Mouse (Mus musculus) brain, embryonic 14.5 days (tissue): Measurements from ENCODE around the gene Smarcal1.

ENCODE experiments used
- CTCF ChIP-seq: fragments of 200-500 bp; IDR thresholded peaks from 2 replicates; pipeline ENCODE4 v1.5.1; 2012; ENCODE audit warnings: inconsistent platforms, mild to moderate bottlenecking, moderate library complexity, borderline replicate concordance; ENCODE audit not compliant: insufficient read depth, insufficient read length; ENCODE audit errors: extremely low read depth
- POLR2A ChIP-seq: fragments of 200-500 bp; IDR thresholded peaks from 2 replicates; pipeline ENCODE4 v1.6.1; 2012; ENCODE audit warnings: mild to moderate bottlenecking, inconsistent platforms, borderline replicate concordance; ENCODE audit not compliant: poor library complexity, insufficient read depth, insufficient read length, severe bottlenecking; ENCODE audit errors: extremely low read depth

DNA sequence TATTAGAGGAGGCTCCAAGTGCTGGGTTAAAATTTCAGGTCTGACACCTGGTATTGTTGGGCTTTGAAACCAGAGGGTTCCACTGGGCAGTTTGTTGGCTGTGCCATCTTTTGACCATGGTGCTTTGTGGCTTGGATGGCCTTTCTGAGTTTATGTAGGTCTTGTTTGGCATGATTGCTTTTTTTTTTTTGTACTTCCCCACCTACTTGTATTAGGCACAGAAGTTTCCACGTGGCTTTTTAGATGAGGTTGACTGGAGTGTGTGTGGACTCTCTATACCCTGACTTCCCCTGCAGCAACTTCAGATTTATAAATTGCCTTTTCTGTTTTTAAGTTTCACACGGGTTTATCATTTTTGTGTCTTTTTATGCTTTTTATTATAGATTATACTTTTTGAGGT is 5.7 kb downstream of the Smarcal1 start:
- TF ChIP-seq CTCF, result no peak
- TF ChIP-seq POLR2A, result no peak
